Mouse (Mus musculus) CH12.LX (cell line): Measurements from ENCODE around the gene Tcl1b3.
"Not testable (repeated sequence)": the region's sequence is repeated elsewhere in the genome, so short reads cannot be mapped to it uniquely, and the experiment has no call there.

Experiments used
- CTCF ChIP-seq, 2 experiments: IDR thresholded peaks in 1 of 2; conservative IDR thresholded peaks in 1 of 2; 2 replicates each; pipeline ENCODE4 v1.5.1; 2011 to 2012; ENCODE audit warnings: low read depth in 2 of 2, low read length in 2 of 2, improper control_type of control experiment in 1 of 2, inconsistent platforms in 1 of 2, mild to moderate bottlenecking in 1 of 2, moderate library complexity in 1 of 2
- MAFK ChIP-seq: IDR thresholded peaks from 2 replicates; pipeline ENCODE4 v1.6.1; 2011; ENCODE audit warnings: low read length, improper control_type of control experiment; ENCODE audit not compliant: insufficient replicate concordance
- POLR2A ChIP-seq: IDR thresholded peaks from 2 replicates; pipeline ENCODE4 v1.6.1; 2011; ENCODE audit warnings: low read depth, mild to moderate bottlenecking, improper control_type of control experiment, low read length

DNA sequence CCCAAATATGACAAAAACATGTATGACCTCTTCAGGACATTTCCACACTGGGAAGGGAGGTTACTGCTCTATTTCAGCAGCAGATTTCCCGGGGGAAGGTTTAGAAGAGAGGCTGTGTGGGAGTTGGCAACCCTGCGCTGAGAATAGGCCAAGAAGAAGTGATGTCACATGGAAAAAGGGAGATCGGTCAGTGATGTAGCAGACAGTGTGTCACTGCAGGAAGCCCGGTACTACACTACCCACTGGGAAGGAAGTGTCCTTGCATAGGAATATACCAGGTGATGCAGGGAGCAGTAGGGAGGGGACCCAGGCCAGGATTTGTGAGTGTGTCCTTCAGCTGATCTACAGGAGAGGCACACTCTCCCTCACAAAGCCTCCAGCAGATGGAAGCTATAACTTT, 35.6 kb upstream of the Tcl1b3 start:
- not testable (repeated sequence) for TF ChIP-seq MAFK; POLR2A; CTCF (conservative IDR thresholded peaks at IDR 0.05 in 1 of 2, IDR thresholded peaks at IDR 0.05 in 1 of 2; ENCODE audit: low read depth in 2 of 2, low read length in 2 of 2)
